Mouse (Mus musculus) kidney, embryonic 16.5 days (tissue): ENCODE data around the gene Gsta2. TPM values are rescaled to one million over a fixed set of nuclear protein-coding genes. Genes with fewer than 3 reads are reported as not detected.
A peak's percentile ranks its signal among the peaks of the same experiment; 100 is the strongest.
"Not testable (repeated sequence)": the region's sequence is repeated elsewhere in the genome, so short reads cannot be mapped to it uniquely, and the experiment has no call there.

ENCODE experiments used
- ATAC-seq: fragments of 200-750 bp; cut with Nextera tagmentation; 2 replicates; pipeline ENCODE4 v1.8.0; 2017; ENCODE audit warnings: moderate TSS enrichment; ENCODE audit not compliant: low FRiP score, low TSS enrichment
- H3K27ac ChIP-seq: fragments of 300-500 bp; sonication (generic); 2 replicates; pipeline ENCODE4 v1.5.1; 2014; ENCODE audit warnings: low read length
- H3K27me3 ChIP-seq: fragments of 300-500 bp; sonication (generic); 2 replicates; pipeline ENCODE4 v1.6.1; 2014; ENCODE audit warnings: low read length, control low read depth, mixed read lengths; ENCODE audit not compliant: insufficient read depth
- H3K36me3 ChIP-seq: fragments of 300-500 bp; sonication (generic); 2 replicates; pipeline ENCODE4 v1.6.1; 2014; ENCODE audit warnings: low read length, control low read depth, mixed read lengths; ENCODE audit not compliant: insufficient read depth
- H3K4me1 ChIP-seq: fragments of 300-500 bp; sonication (generic); 2 replicates; pipeline ENCODE4 v1.6.1; 2014; ENCODE audit warnings: low read length, control low read depth, mixed read lengths; ENCODE audit not compliant: insufficient read depth
- H3K4me2 ChIP-seq: fragments of 300-500 bp; sonication (generic); replicated peaks from 2 replicates; pipeline ENCODE4 v1.6.1; 2014; ENCODE audit warnings: low read depth, low read length
- H3K4me3 ChIP-seq: fragments of 300-500 bp; sonication (generic); 2 replicates; pipeline ENCODE4 v1.5.1; 2014; ENCODE audit warnings: mild to moderate bottlenecking, low read length
- H3K9ac ChIP-seq: fragments of 300-500 bp; sonication (generic); replicated peaks from 2 replicates; pipeline ENCODE4 v1.6.1; 2014; ENCODE audit warnings: low read length
- H3K9me3 ChIP-seq: fragments of 300-500 bp; sonication (generic); 2 replicates; pipeline ENCODE4 v1.6.1; 2016; ENCODE audit warnings: low read length, control low read depth
- WGBS: fragments of 180-500 bp; shearing (Covaris S2); extraction: QIAGEN DNeasy Blood & Tissue Kit; methylation state at CpG from one replicate; pipeline ENCODE4 v1.1.7; 2014; 5-methylcytosine and 5-hydroxymethylcytosine counted together
- polyA plus RNA-seq: library from polyadenylated mRNA; unstranded; fragments of >200 nt; fragmentation: Nextera tagmentation; extraction: Ambion mirVana; gene quantifications from 2 replicates; pipeline ENCODE4 v1.2.1, GENCODE M21; 2015

Gsta2 gene
- polyA plus RNA-seq, 1 experiment from 2014 or later, result 109 TPM

DNA sequence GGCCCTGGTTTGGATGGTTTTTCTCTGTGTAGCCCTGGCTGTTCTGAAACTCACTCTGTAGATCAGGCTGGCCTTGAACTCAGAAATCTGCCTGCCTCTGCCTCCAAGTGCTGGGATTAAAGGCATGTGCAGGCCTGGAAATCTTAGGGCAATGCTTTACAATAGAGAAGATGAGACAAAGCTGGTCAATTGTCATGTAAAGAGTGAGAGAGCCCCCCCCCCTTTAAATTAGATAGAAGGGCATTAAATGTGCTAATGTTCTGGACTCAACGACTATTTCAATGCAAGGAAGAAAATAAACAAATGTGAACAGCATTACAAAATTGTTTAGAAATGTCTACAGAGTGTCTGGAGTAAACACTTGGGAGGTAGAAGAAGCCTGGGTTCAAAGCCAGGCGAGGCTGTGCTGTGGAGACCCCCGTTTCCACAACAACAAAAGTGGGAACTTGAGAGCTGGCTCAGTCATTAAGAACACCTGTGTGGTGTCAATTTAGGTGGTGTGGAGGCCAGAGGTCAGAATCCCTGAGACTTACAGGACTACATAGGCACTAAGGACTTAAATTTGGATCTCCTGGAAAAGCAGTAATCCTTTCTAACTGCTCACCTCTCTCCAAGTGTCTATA is 13.2 kb upstream of the Gsta2 start:
- no peak for ATAC-seq
- Histone ChIP-seq H3K36me3 (no peaks in the 10 kb centered on the region), H3K9me3 (no peaks in the 10 kb centered on the region), H3K4me3 (no peak overlapping the region), H3K4me2 (no peak overlapping the region), H3K9ac (no peak overlapping the region), H3K27me3 (no peaks in the 10 kb centered on the region), H3K4me1 (no peaks in the 10 kb centered on the region), H3K27ac (no peak overlapping the region)
- 63% methylated on average over 3 of the region's 3 CpGs for WGBS

DNA sequence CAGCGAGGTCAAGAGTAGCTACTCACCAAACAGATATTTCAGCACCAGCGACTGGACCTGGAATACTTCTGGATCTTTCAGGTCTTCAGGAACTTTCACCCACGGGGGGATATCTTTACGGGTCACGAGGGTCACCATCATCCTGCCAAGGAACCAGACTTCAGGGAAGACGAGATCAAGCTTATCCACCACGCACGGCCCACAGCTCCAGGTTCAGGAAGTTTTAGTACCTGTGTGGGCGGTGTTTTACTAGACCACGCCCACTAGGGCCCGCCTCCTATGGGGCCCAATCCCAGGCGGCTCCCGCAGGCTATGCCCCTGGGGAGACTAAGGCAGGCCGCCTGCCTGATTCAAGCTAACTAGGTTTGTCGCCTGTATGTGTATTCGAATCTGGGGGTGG is 12.4 kb upstream of the Gsta2 start, which contains the start of gene Dppa5a:
Gene Dppa5a (minus strand): TSS at position 219 of the 400 bp plus-strand sequence.
- WGBS, result 95% methylated on average over 16 of the region's 16 CpGs
- not testable (repeated sequence) for H3K27ac ChIP-seq, H3K4me1 ChIP-seq, H3K27me3 ChIP-seq, H3K9ac ChIP-seq, H3K4me2 ChIP-seq, H3K4me3 ChIP-seq, H3K36me3 ChIP-seq, H3K9me3 ChIP-seq, ATAC-seq

- no peak overlapping the region for H3K9ac ChIP-seq
- H3K36me3 ChIP-seq, result no peaks in the 10 kb centered on the region
- no peaks in the 10 kb centered on the region for H3K9me3 ChIP-seq
- H3K27ac ChIP-seq, result no peak overlapping the region
- H3K4me2 ChIP-seq, result no peak overlapping the region
- no peaks in the 10 kb centered on the region for H3K4me1 ChIP-seq
- 73% methylated on average over 13 of the region's 13 CpGs for WGBS
- H3K27me3 ChIP-seq, result no peaks in the 10 kb centered on the region
- ATAC-seq, result no peak
- H3K4me3 ChIP-seq, result no peak overlapping the region
Observed at GRCm38 (mm10) chr9:78365850-78366544, 10.4 kb upstream of the Gsta2 start.

GRCm38 (mm10) chr9:78364701-78365100 is 9.1 kb upstream of the Gsta2 start:
- no peak overlapping the region for H3K9ac ChIP-seq
- H3K4me3 ChIP-seq, result no peak overlapping the region
- H3K27me3 ChIP-seq, result no peaks in the 10 kb centered on the region
- no peak overlapping the region for H3K27ac ChIP-seq
- WGBS, result 88% methylated on average over 6 of the region's 6 CpGs
- H3K4me1 ChIP-seq, result no peaks in the 10 kb centered on the region
- H3K9me3 ChIP-seq, result no peaks in the 10 kb centered on the region
- H3K36me3 ChIP-seq, result no peaks in the 10 kb centered on the region
- no peak for ATAC-seq
- H3K4me2 ChIP-seq, result no peak overlapping the region

GRCm38 (mm10) chr9:78363374-78363773 is 7.8 kb upstream of the Gsta2 start:
- Histone ChIP-seq H3K36me3 (no peaks in the 10 kb centered on the region), H3K27ac (no peak overlapping the region), H3K4me2 (no peak overlapping the region), H3K4me1 (no peaks in the 10 kb centered on the region), H3K4me3 (no peak overlapping the region), H3K9me3 (no peaks in the 10 kb centered on the region), H3K27me3 (no peaks in the 10 kb centered on the region), H3K9ac (no peak overlapping the region)
- ATAC-seq, result no peak
- WGBS, result 64% methylated on average over 6 of the region's 6 CpGs

DNA sequence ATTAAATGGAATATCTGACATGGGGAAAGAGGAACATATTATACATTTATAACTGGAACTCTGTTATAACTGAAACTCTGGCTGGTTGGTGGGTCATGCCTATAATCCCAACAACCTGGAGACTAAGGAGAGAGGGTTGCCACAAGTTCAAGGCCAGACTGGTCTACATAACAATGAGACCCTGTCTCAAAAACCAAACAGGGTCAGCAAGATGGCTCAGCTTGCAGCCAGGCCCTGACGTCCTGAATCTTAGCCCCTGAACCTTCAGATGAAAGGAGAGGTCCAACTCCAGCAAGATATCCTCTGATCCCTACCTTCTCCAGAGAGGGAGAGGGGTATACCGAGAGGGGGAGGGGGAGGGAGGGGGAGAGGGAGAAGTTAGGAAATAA is 4.9 kb upstream of the Gsta2 start:
- Histone ChIP-seq H3K27me3 (no peaks in the 10 kb centered on the region), H3K4me1 (no peaks in the 10 kb centered on the region), H3K9ac (no peak overlapping the region), H3K36me3 (no peaks in the 10 kb centered on the region), H3K4me3 (no peak overlapping the region), H3K9me3 (no peaks in the 10 kb centered on the region), H3K27ac (no peak overlapping the region), H3K4me2 (no peak overlapping the region)
- no peak for ATAC-seq
- WGBS, result 58% methylated on average over 2 of the region's 2 CpGs

DNA sequence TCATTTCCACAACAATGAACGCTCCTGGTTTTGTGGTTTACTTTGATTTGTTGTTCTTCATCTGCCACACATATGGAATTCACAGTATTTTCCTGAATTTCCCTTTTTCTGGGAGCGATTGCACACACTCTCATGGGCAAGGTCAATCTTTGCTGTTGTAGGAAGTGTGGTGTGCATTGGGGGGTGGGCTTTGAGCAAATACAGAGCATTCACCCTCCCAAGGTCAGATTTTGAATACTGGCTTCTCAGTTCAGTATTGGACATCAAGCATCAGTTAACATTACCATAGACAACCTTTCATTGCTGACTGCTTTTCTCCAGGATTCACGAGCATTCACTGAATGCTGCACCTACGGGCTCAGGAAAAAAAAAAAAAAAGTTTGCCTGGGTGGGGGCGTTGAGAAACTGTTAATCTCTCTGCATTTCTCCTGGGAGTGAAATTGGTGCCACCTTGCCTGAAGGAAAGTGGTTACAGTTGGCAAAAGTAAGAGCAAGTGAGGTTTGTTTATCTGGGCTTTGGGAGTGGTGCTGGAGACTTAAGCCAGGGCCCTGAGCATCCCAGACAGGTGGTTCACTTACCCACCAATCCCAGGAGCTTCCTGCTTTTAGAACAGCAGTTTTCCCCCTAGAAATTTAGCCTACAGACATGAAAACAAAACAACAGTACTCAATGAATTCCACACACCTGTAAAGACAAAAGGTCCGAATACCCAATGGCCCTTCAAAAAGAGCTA is 4.3 kb upstream of the Gsta2 start:
- WGBS, result 79% methylated on average over 6 of the region's 6 CpGs

DNA sequence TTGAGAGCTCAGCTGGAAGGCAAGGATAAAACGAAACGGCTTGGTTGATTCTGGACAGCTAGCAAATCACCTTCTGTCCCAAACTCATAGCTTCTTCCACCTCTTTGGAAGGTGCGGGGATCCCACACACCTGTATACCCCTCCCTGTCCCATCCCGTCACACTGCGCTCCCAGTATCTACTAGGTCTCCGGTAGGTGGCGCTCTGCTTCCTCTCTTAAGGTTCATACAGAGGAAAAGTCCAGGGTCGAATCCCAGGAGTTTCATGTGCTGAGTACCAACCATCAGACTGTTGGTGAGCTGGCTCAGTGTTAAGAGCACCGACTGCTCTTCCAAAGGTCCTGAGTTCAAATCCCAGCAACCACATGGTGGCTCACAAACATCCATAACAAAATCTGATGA is 2.5 kb upstream of the Gsta2 start:
- H3K27me3 ChIP-seq, result no peaks in the 10 kb centered on the region
- no peaks in the 10 kb centered on the region for H3K9me3 ChIP-seq
- H3K4me1 ChIP-seq, result no peaks in the 10 kb centered on the region
- no peak overlapping the region for H3K27ac ChIP-seq
- no peak overlapping the region for H3K9ac ChIP-seq
- peak; percentile 59 for ATAC-seq
- 14% methylated on average over 9 of the region's 9 CpGs for WGBS
- H3K4me2 ChIP-seq, result no peak overlapping the region
- H3K4me3 ChIP-seq, result no peak overlapping the region
- no peaks in the 10 kb centered on the region for H3K36me3 ChIP-seq

More for the DNA sequence above, 4.3 kb upstream of the Gsta2 start:
- H3K27me3 ChIP-seq, result no peaks in the 10 kb centered on the region
- H3K36me3 ChIP-seq, result no peaks in the 10 kb centered on the region
- no peaks in the 10 kb centered on the region for H3K9me3 ChIP-seq
- no peak for ATAC-seq
- no peak overlapping the region for H3K4me3 ChIP-seq
- H3K4me2 ChIP-seq, result no peak overlapping the region
- no peak overlapping the region for H3K9ac ChIP-seq
- H3K4me1 ChIP-seq, result no peaks in the 10 kb centered on the region
- H3K27ac ChIP-seq, result no peak overlapping the region

DNA sequence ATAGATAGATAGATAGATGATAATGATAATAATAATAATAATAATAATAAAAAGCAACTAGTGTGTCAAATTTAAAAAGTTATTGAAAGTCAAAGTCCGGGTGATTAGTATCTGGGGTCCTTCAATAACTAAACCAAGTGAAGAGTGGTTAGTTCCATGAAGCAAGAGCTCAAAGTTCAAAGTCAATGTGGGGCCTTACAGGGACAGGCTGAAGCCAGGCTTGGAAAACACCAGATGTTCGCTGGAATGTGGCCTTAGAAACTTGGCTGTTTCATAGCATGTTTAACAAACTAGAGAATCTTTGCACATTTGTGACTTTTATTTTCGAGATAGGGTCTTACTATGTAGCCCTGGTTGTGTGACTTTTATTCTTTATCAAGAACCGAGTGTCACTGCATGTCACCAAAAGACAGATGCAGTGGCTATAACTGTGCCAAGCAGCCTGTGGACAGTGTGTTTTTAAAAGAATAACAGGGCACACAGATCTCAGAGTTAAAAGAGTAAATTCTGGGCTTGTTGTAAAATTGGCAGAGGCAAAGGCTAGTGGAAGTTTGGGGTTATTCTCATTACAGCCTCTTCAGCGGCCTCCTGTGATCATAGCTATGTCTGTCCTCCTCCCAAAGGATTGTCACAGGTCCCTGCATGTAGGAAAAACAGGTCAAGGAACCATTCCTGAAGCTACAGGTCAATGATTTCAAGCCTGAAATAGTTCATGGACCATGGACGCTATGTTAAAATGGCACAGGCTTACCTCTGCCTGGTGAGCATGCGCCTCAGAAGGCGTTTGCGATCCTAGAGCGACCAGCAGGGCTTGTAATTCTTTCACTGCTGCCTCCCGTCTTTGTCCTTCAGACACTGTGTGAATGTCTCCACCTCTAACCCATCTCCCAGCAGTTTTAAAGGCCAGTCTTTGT is 666 bp downstream of the Gsta2 start:
- Histone ChIP-seq H3K27me3 (no peaks in the 10 kb centered on the region), H3K27ac (0 out of 2 replicates have a peak overlapping the region, but pooled peaks have one; percentile 50), H3K9ac (no peak overlapping the region), H3K4me3 (no peak overlapping the region), H3K9me3 (no peaks in the 10 kb centered on the region), H3K36me3 (no peaks in the 10 kb centered on the region), H3K4me1 (no peaks in the 10 kb centered on the region), H3K4me2 (no peak overlapping the region)
- whole genome bisulfite sequencing, result 73% methylated on average over 11 of the region's 11 CpGs
- peak; percentile 51; the same call in 1 of the 2 replicates for ATAC-seq
